Mouse (Mus musculus) E14TG2a.4 (cell line): Measurements from ENCODE around the gene Arl14ep.
A peak's percentile ranks its signal among the peaks of the same experiment; 100 is the strongest.

Source experiments
- CTCF ChIP-seq: conservative IDR thresholded peaks from 2 replicates; pipeline ENCODE4 v1.5.1; 2014; ENCODE audit warnings: low read length
- NANOG ChIP-seq: IDR thresholded peaks from 2 replicates; pipeline ENCODE4 v1.6.1; 2014; ENCODE audit warnings: borderline replicate concordance, low read length, mixed read lengths
- POU5F1 ChIP-seq: IDR thresholded peaks from 2 replicates; pipeline ENCODE4 v1.6.1; 2014; ENCODE audit warnings: low read length, borderline replicate concordance

DNA sequence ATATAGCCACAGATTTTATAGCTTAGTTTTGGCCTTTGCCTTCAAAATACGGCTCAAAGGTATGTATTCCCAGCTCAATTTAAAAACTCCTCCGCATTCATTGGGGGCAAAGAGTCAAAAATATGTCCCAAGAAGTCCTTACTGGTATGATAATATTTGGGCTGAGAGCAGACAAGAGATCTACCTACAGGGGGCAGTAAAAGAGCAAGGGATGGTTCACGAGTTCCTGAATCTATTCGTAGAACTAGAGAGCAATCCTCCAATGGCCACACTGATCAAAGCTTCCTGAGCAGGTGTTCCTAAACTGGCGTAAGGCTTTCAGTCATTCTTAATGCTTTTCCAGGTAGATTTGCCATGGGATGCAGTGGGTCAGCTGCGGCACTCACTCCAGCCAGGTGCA, 35.9 kb upstream of the Arl14ep start:
- TF ChIP-seq CTCF, result peak; percentile 52
- no peak for TF ChIP-seq POU5F1
- TF ChIP-seq NANOG, result no peak
